15 mouse cellular contexts compared by ENCODE assay signal in the genomic region with DNA sequence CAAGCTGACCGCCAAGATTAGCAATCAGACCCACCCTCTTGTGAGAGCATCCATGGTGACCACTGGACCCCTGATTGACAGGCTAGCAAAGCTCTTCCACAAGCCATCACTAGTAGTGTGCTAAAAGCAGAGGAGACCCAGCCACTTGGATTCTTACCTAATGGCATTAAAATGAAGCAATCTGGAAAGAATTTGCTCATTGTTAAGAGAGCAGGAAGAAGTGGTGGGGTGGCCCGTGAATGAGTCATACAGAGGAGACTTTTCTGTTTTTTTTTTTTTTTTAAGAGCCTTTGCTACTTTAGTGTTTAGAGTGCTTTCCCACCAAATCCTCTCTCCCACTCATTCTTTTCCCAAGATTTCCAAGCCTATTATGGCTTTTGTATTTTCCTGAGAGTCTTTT. TPM values are rescaled to one million over a fixed set of nuclear protein-coding genes. Genes with fewer than 3 reads are reported as not detected.
DNase-seq lines count a peak whose midpoint lies in the region; ATAC-seq and TF ChIP-seq lines count a peak whose summit lies in the region.
"Had no signal": no experiment of that assay in that cellular context is flagged by ENCODE, and none has a peak within 500 bp of the region (broad histone marks: within the 10 kb centered on the region; RNA-seq: fewer than 3 reads in every experiment).

No protein-coding gene starts in this region.

- peak; percentile 12 to 18 for DNase-seq in heart, adult 18-20 months
- no peak for DNase-seq in heart, postnatal 25 days (ENCODE audit: low spot score)
- DNase-seq in R1 (ENCODE audit: low read depth, low spot score): peak; percentile 38
- no peak for DNase-seq in left cerebral cortex, postnatal 36 days (ENCODE audit: low spot score in 2 of 2)
- no peak for DNase-seq in hindbrain, postnatal 0 days (ENCODE audit: low spot score)
- DNase-seq in cerebellum, adult 18-20 months: no peak
- DNase-seq: adrenal gland, adult 8-10 months; cerebellum, adult 2 months had no signal

- H3K36me3 ChIP-seq in heart, embryonic 14.5 days (ENCODE audit: control insufficient read depth, insufficient read depth, low read length): no peaks in the 10 kb centered on the region
- H3K36me3 ChIP-seq in hindbrain, postnatal 0 days (ENCODE audit: insufficient read depth, low read length): no peaks in the 10 kb centered on the region
- H3K36me3 ChIP-seq: embryonic facial prominence, embryonic 15.5 days; intestine, embryonic 15.5 days; limb, embryonic 13.5 days; neural tube, embryonic 12.5 days; stomach, embryonic 15.5 days had no signal

- H3K4me3 ChIP-seq in heart, embryonic 14.5 days (ENCODE audit: control insufficient read depth in 1 of 2, insufficient read depth in 1 of 2, low read depth in 1 of 2, low read length in 2 of 2): no peak overlapping the region
- H3K4me3 ChIP-seq in hindbrain, postnatal 0 days (ENCODE audit: low read length): no peak overlapping the region
- H3K4me3 ChIP-seq: embryonic facial prominence, embryonic 15.5 days; intestine, embryonic 15.5 days; limb, embryonic 13.5 days; neural tube, embryonic 12.5 days; stomach, embryonic 15.5 days had no signal

- WGBS in heart, embryonic 14.5 days: 44% methylated on average over 2 of the region's 2 CpGs
- 55% methylated on average over 2 of the region's 2 CpGs for WGBS in hindbrain, postnatal 0 days

- peak overlapping the region; percentile 12 to 79; a peak in 3 of 4 replicates for H3K27ac ChIP-seq in heart, embryonic 14.5 days (replicated peaks in 1 of 2; ENCODE audit: control insufficient read depth in 1 of 2, insufficient read depth in 1 of 2, low read depth in 2 of 2, low read length in 2 of 2)
- H3K27ac ChIP-seq in hindbrain, postnatal 0 days: no peak overlapping the region
- H3K27ac ChIP-seq: embryonic facial prominence, embryonic 15.5 days; intestine, embryonic 15.5 days; limb, embryonic 13.5 days; neural tube, embryonic 12.5 days; stomach, embryonic 15.5 days had no signal

- no peaks in the 10 kb centered on the region for H3K9me3 ChIP-seq in heart, embryonic 14.5 days (ENCODE audit: control insufficient read depth, low read length)
- no peaks in the 10 kb centered on the region for H3K9me3 ChIP-seq in hindbrain, postnatal 0 days (ENCODE audit: low read length)
- H3K9me3 ChIP-seq: embryonic facial prominence, embryonic 15.5 days; intestine, embryonic 15.5 days; limb, embryonic 13.5 days; neural tube, embryonic 12.5 days; stomach, embryonic 15.5 days had no signal

- H3K4me1 ChIP-seq in heart, embryonic 14.5 days (ENCODE audit: control insufficient read depth in 2 of 2, insufficient read depth in 2 of 2, low read length in 2 of 2): peaks cover 12 to 16% of the 10 kb centered on the region in 2 experiments; a peak in 3 of 4 replicates
- no peaks in the 10 kb centered on the region for H3K4me1 ChIP-seq in hindbrain, postnatal 0 days (ENCODE audit: insufficient read depth, low read length)
- H3K4me1 ChIP-seq: embryonic facial prominence, embryonic 15.5 days; intestine, embryonic 15.5 days; neural tube, embryonic 12.5 days; stomach, embryonic 15.5 days had no signal

- no peaks in the 10 kb centered on the region for H3K27me3 ChIP-seq in heart, embryonic 14.5 days (ENCODE audit: control insufficient read depth, insufficient read depth, low read length)
- H3K27me3 ChIP-seq in hindbrain, postnatal 0 days (ENCODE audit: insufficient read depth, low read length): no peaks in the 10 kb centered on the region
- H3K27me3 ChIP-seq: embryonic facial prominence, embryonic 15.5 days; intestine, embryonic 15.5 days; limb, embryonic 13.5 days; neural tube, embryonic 12.5 days; stomach, embryonic 15.5 days had no signal

- no peak overlapping the region for H3K4me2 ChIP-seq in heart, embryonic 14.5 days (ENCODE audit: low read length)
- no peak overlapping the region for H3K4me2 ChIP-seq in hindbrain, postnatal 0 days (ENCODE audit: low read depth, low read length)
- H3K4me2 ChIP-seq: embryonic facial prominence, embryonic 15.5 days; intestine, embryonic 15.5 days; limb, embryonic 13.5 days; neural tube, embryonic 12.5 days; stomach, embryonic 15.5 days had no signal

- no peak overlapping the region for H3K9ac ChIP-seq in heart, embryonic 14.5 days (ENCODE audit: low read length)
- H3K9ac ChIP-seq in hindbrain, postnatal 0 days (replicated peaks; ENCODE audit: low read length): no peak overlapping the region
- H3K9ac ChIP-seq: embryonic facial prominence, embryonic 15.5 days; intestine, embryonic 15.5 days; limb, embryonic 13.5 days; neural tube, embryonic 12.5 days; stomach, embryonic 15.5 days had no signal

- intact Hi-C loops in heart, postnatal 25 days (cut with DNase I): no loop called here
- intact Hi-C loops in left cerebral cortex, postnatal 36 days (cut with DNase I): no loop called here

- no peak for TF ChIP-seq CTCF in hindbrain, postnatal 0 days (IDR thresholded peaks at IDR 0.05; ENCODE audit: low read depth)

- no peak for ATAC-seq in heart, embryonic 14.5 days (ENCODE audit: insufficient number of reproducible peaks, insufficient read depth, low FRiP score, low read depth)
- ATAC-seq in megakaryocyte, adult 5-6 weeks (ENCODE audit: poor library complexity, severe bottlenecking): peak; percentile 47; the same call in 1 of the 2 replicates
- no peak for ATAC-seq in hindbrain, postnatal 0 days
- ATAC-seq: intestine, embryonic 15.5 days had no signal

RNA-seq across cellular contexts. Expression of a gene that starts 35.9 kb away (rescaled TPM):
- total RNA-seq in heart, adult 18-20 months (2021): 1 to 10 TPM; 1.6 to 2.2 TPM
- 1 to 10 TPM; 1.1 to 1.3 TPM for total RNA-seq in heart, postnatal 25 days (2021)
- polyA plus RNA-seq in heart, embryonic 14.5 days (2014; fragmentation: Nextera tagmentation; extraction: Ambion mirVana): 5.6 and 6.8 TPM in 2 replicates
- total RNA-seq in megakaryocyte, adult 5-6 weeks (2015): 8.5 and 9.4 TPM in 2 replicates
- 2.2 and 3.4 TPM in 2 replicates for total RNA-seq in megakaryocyte, adult 5-6 weeks (2017)
- 1 to 10 TPM; 3.8 to 6.1 TPM for total RNA-seq in left cerebral cortex, postnatal 36 days (2021)
- total RNA-seq in hindbrain, postnatal 0 days (2014; rRNA removed): 7.3 and 9.4 TPM in 2 replicates
- 18.3 and 20.2 TPM in 2 replicates for polyA plus RNA-seq in hindbrain, postnatal 0 days (2015; fragmentation: Nextera tagmentation; extraction: Ambion mirVana)

Comparison
In these comparisons a context has a peak if more than half of its experiments do, and no peak if none do; other contexts are left out.
1. DNase-seq: peak in heart, adult 18-20 months (2 of 2) and R1 (single experiment); none in heart, postnatal 25 days (single experiment), left cerebral cortex, postnatal 36 days (0 of 2), hindbrain, postnatal 0 days (single experiment) and cerebellum, adult 18-20 months (0 of 2).